9 mouse cellular contexts compared by ENCODE assay signal in genomic region chr9:64667513-64667912, GRCm38 (mm10).
DNase-seq lines count a peak whose midpoint lies in the region; ATAC-seq and TF ChIP-seq lines count a peak whose summit lies in the region.
"Had no signal": no experiment of that assay in that cellular context is flagged by ENCODE, and none has a peak within 500 bp of the region (broad histone marks: within the 10 kb centered on the region; RNA-seq: fewer than 3 reads in every experiment).

No protein-coding gene starts in this region.

- H3K4me1 ChIP-seq in heart, adult 2 months (ENCODE audit: control insufficient read depth, insufficient read depth, low read length): no peaks in the 10 kb centered on the region
- H3K4me1 ChIP-seq in ES-E14 (ENCODE audit: control insufficient read depth in 2 of 2, insufficient read depth in 2 of 2, low read length in 2 of 2, poor library complexity in 1 of 2): peaks cover 14 to 25% of the 10 kb centered on the region in 2 experiments; a peak in 3 of 4 replicates
- peaks cover 4% of the 10 kb centered on the region for H3K4me1 ChIP-seq in liver, embryonic 16.5 days (ENCODE audit: control insufficient read depth, low read depth, low read length)

- WGBS in heart, adult 2 months: 5% methylated on average over 5 of the region's 5 CpGs
- WGBS in liver, embryonic 16.5 days (ENCODE audit: insufficient replicate concordance): 7% methylated on average over 5 of the region's 5 CpGs

- TF ChIP-seq POLR2A in heart, adult 2 months (IDR thresholded peaks at IDR 0.05; ENCODE audit: insufficient read depth, low read depth, low read length): no peak

- no peak overlapping the region for H3K4me3 ChIP-seq in heart, adult 2 months
- no peak overlapping the region for H3K4me3 ChIP-seq in ES-E14 (ENCODE audit: insufficient read depth in 1 of 2, low read depth in 1 of 2, low read length in 2 of 2, poor library complexity in 1 of 2, severe bottlenecking in 1 of 2)
- H3K4me3 ChIP-seq in liver, embryonic 16.5 days (ENCODE audit: low read depth, low read length): no peak overlapping the region
- H3K4me3 ChIP-seq: megakaryocyte, embryonic 14.5 days had no signal

- intact Hi-C loops in heart, postnatal 14 days (cut with DNase I): no loop called here
- intact Hi-C loops in heart, adult 2 months (cut with DNase I): no loop called here

- in situ Hi-C loops in ES-E14 (cut with MboI; ENCODE audit: low sequenced_read_pairs in 2 of 2, unreplicated experiment in 2 of 2): no loop called here

- no peaks in the 10 kb centered on the region for H3K36me3 ChIP-seq in heart, adult 2 months (ENCODE audit: control insufficient read depth, insufficient read depth, low read length)
- H3K36me3 ChIP-seq in ES-E14 (ENCODE audit: control insufficient read depth, insufficient read depth, low read length, poor library complexity, severe bottlenecking): no peaks in the 10 kb centered on the region
- H3K36me3 ChIP-seq in liver, embryonic 16.5 days (ENCODE audit: control insufficient read depth, insufficient read depth): no peaks in the 10 kb centered on the region

- ATAC-seq in liver, embryonic 16.5 days (ENCODE audit: low read depth): peak; percentile 64; the same call in 1 of the 2 replicates

- no peak overlapping the region for H3K9ac ChIP-seq in heart, adult 2 months (ENCODE audit: low read depth, low read length)
- H3K9ac ChIP-seq in ES-E14 (ENCODE audit: insufficient read depth, low read depth, low read length, poor library complexity, severe bottlenecking): no peak overlapping the region
- no peak overlapping the region for H3K9ac ChIP-seq in liver, embryonic 16.5 days (ENCODE audit: low read depth, low read length)

- no peaks in the 10 kb centered on the region for H3K79me2 ChIP-seq in heart, adult 2 months (replicated peaks; ENCODE audit: control insufficient read depth, insufficient read depth, low read length)

- H3K4me2 ChIP-seq in liver, embryonic 16.5 days (ENCODE audit: low read depth, low read length): no peak overlapping the region

- DNase-seq in heart, postnatal 14 days: peak; percentile 11 to 41
- DNase-seq in heart, adult 2 months: no peak
- DNase-seq in ES-E14 (ENCODE audit: low read depth, low spot score): peak; percentile 79
- peak; percentile 83 for DNase-seq in forelimb bud, embryonic 11.5 days (ENCODE audit: low read depth, low spot score)
- DNase-seq in cerebellum, adult 18-20 months: no peak
- DNase-seq in frontal cortex, postnatal 25 days (ENCODE audit: low spot score in 2 of 2): no peak
- DNase-seq in spleen, adult 12 weeks (ENCODE audit: low spot score): no peak

- H3K27me3 ChIP-seq in heart, adult 2 months (ENCODE audit: control insufficient read depth, insufficient read depth, low read length): no peaks in the 10 kb centered on the region
- H3K27me3 ChIP-seq in liver, embryonic 16.5 days (ENCODE audit: control insufficient read depth, insufficient read depth, low read depth, low read length): no peaks in the 10 kb centered on the region

- H3K27ac ChIP-seq in heart, adult 2 months: no peak overlapping the region
- no peak overlapping the region for H3K27ac ChIP-seq in ES-E14 (ENCODE audit: insufficient read depth, low read depth, low read length, poor library complexity, severe bottlenecking)
- no peak overlapping the region for H3K27ac ChIP-seq in liver, embryonic 16.5 days (ENCODE audit: low read length)

- H3K9me3 ChIP-seq in ES-E14 (ENCODE audit: control insufficient read depth, insufficient read depth, low read depth, low read length): no peaks in the 10 kb centered on the region
- H3K9me3 ChIP-seq in liver, embryonic 16.5 days (replicated peaks; ENCODE audit: control insufficient read depth, low read length): no peaks in the 10 kb centered on the region
- H3K9me3 ChIP-seq: megakaryocyte, embryonic 14.5 days had no signal

- no peak for TF ChIP-seq EP300 in heart, adult 2 months (IDR thresholded peaks at IDR 0.05; ENCODE audit: insufficient read depth, low read depth, low read length)

- TF ChIP-seq CTCF in heart, adult 2 months (IDR thresholded peaks at IDR 0.05): no peak

TF ChIP-seq in ES-E14, 5 proteins besides CTCF, POLR2A, EP300 and RAD21:
- peak; percentile 98 for TF ChIP-seq MAFK (IDR thresholded peaks at IDR 0.05; ENCODE audit: insufficient read depth, low read depth, low read length)
- TF ChIP-seq HCFC1 (IDR thresholded peaks at IDR 0.05; ENCODE audit: borderline replicate concordance, insufficient read depth, low read length): no peak

Comparison
In these comparisons a context has a peak if more than half of its experiments do, and no peak if none do; other contexts are left out.
1. DNase-seq: peak in heart, postnatal 14 days (2 of 2), ES-E14 (single experiment) and forelimb bud, embryonic 11.5 days (single experiment); none in heart, adult 2 months (0 of 2), cerebellum, adult 18-20 months (0 of 2), frontal cortex, postnatal 25 days (0 of 2) and spleen, adult 12 weeks (single experiment).